In genomic region chr7:144740643-144741042, GRCm38 (mm10) we compare ENCODE assay signal across 18 mouse cellular contexts. TPM values are rescaled to one million over a fixed set of nuclear protein-coding genes. Genes with fewer than 3 reads are reported as not detected.
A peak's percentile ranks its signal among the peaks of the same experiment; 100 is the strongest.
DNase-seq lines count a peak whose midpoint lies in the region; ATAC-seq lines count a peak whose summit lies in the region.
"Had no signal": no experiment of that assay in that cellular context is flagged by ENCODE, and none has a peak within 500 bp of the region (broad histone marks: within the 10 kb centered on the region; RNA-seq: fewer than 3 reads in every experiment).

No protein-coding gene starts in this region.

- DNase-seq in forebrain, embryonic 10.5 days (ENCODE audit: extremely low spot score, low spot score), result no peak
- no peak for DNase-seq in forebrain, embryonic 11.5 days (ENCODE audit: low spot score)
- no peak for DNase-seq in lung, postnatal 14 days
- peak; percentile 10 for DNase-seq in forebrain, embryonic 14.5 days (ENCODE audit: low spot score)
- no peak for DNase-seq in right cerebral cortex, postnatal 36 days (ENCODE audit: low spot score in 2 of 2)
- DNase-seq: adrenal gland, adult 2 months; cerebellum, adult 2 months; gastrocnemius, adult 2 months; heart, adult 2 months; kidney, adult 11 months; kidney, postnatal 10 days; spleen, adult 18-20 months had no signal

- no peaks in the 10 kb centered on the region for H3K9me3 ChIP-seq in forebrain, embryonic 10.5 days
- no peaks in the 10 kb centered on the region for H3K9me3 ChIP-seq in forebrain, embryonic 11.5 days (ENCODE audit: control insufficient read depth, low read length)
- H3K9me3 ChIP-seq in lung, embryonic 15.5 days, result no peaks in the 10 kb centered on the region
- H3K9me3 ChIP-seq in forebrain, embryonic 14.5 days (replicated peaks; ENCODE audit: control insufficient read depth, low read length), result no peaks in the 10 kb centered on the region
- H3K9me3 ChIP-seq in stomach, embryonic 15.5 days, result no peaks in the 10 kb centered on the region
- H3K9me3 ChIP-seq: hindbrain, embryonic 12.5 days had no signal

- WGBS in forebrain, embryonic 10.5 days, result 74% methylated on average over 7 of the region's 7 CpGs
- WGBS in forebrain, embryonic 11.5 days, result 65% methylated on average over 7 of the region's 7 CpGs
- WGBS in lung, embryonic 15.5 days, result 20% methylated on average over 7 of the region's 7 CpGs
- WGBS in forebrain, embryonic 14.5 days, result 72% methylated on average over 7 of the region's 7 CpGs
- 20% methylated on average over 7 of the region's 7 CpGs for WGBS in stomach, embryonic 15.5 days

- no peak overlapping the region for H3K4me2 ChIP-seq in forebrain, embryonic 11.5 days (ENCODE audit: low read depth, low read length, severe bottlenecking)
- no peak overlapping the region for H3K4me2 ChIP-seq in lung, embryonic 15.5 days
- no peak overlapping the region for H3K4me2 ChIP-seq in forebrain, embryonic 14.5 days (ENCODE audit: low read length)
- no peak overlapping the region for H3K4me2 ChIP-seq in stomach, embryonic 15.5 days
- H3K4me2 ChIP-seq: hindbrain, embryonic 12.5 days had no signal

- H3K4me1 ChIP-seq in forebrain, embryonic 10.5 days, result peaks cover 58% of the 10 kb centered on the region
- peaks cover 6% of the 10 kb centered on the region; the same call in 1 of the 2 replicates for H3K4me1 ChIP-seq in forebrain, embryonic 11.5 days (replicated peaks; ENCODE audit: control insufficient read depth, insufficient read depth, low read length)
- peaks cover 51% of the 10 kb centered on the region for H3K4me1 ChIP-seq in lung, embryonic 15.5 days
- H3K4me1 ChIP-seq in forebrain, embryonic 14.5 days (ENCODE audit: control insufficient read depth, insufficient read depth, low read length), result peaks cover 9% of the 10 kb centered on the region
- H3K4me1 ChIP-seq in stomach, embryonic 15.5 days, result peaks cover 41% of the 10 kb centered on the region

- H3K27ac ChIP-seq in forebrain, embryonic 10.5 days, result peak overlapping the region; percentile 3
- H3K27ac ChIP-seq in forebrain, embryonic 11.5 days (ENCODE audit: low read depth, low read length), result no peak overlapping the region
- peak overlapping the region; percentile 67 for H3K27ac ChIP-seq in lung, embryonic 15.5 days
- no peak overlapping the region for H3K27ac ChIP-seq in forebrain, embryonic 14.5 days (ENCODE audit: low read depth, low read length)
- H3K27ac ChIP-seq in stomach, embryonic 15.5 days, result peak overlapping the region; percentile 84
- H3K27ac ChIP-seq: gastrocnemius, adult 2 months; heart, adult 2 months; hindbrain, embryonic 12.5 days; left cerebral cortex, adult 2 months had no signal

- ATAC-seq in forebrain, embryonic 11.5 days (replicated peaks; ENCODE audit: low FRiP score), result no peak
- ATAC-seq in lung, embryonic 15.5 days (ENCODE audit: borderline replicate concordance, extremely low read depth, low FRiP score, low TSS enrichment), result no peak
- peak; percentile 34; the same call in 1 of the 2 replicates for ATAC-seq in forebrain, embryonic 14.5 days
- ATAC-seq in stomach, embryonic 15.5 days (ENCODE audit: insufficient read depth, low FRiP score, low read depth), result no peak
- no peak for ATAC-seq in monocyte, adult 5-6 weeks (replicated peaks; ENCODE audit: insufficient number of reproducible peaks, low FRiP score, low TSS enrichment, poor library complexity, severe bottlenecking)

- H3K9ac ChIP-seq in forebrain, embryonic 11.5 days (ENCODE audit: low read length), result no peak overlapping the region
- H3K9ac ChIP-seq in lung, embryonic 15.5 days, result no peak overlapping the region
- H3K9ac ChIP-seq in forebrain, embryonic 14.5 days (ENCODE audit: low read length), result no peak overlapping the region
- H3K9ac ChIP-seq in stomach, embryonic 15.5 days, result no peak overlapping the region
- H3K9ac ChIP-seq: hindbrain, embryonic 12.5 days had no signal

- no peak overlapping the region for H3K4me3 ChIP-seq in forebrain, embryonic 10.5 days
- H3K4me3 ChIP-seq in forebrain, embryonic 11.5 days (ENCODE audit: low read depth, low read length), result no peak overlapping the region
- H3K4me3 ChIP-seq in lung, embryonic 15.5 days, result no peak overlapping the region
- no peak overlapping the region for H3K4me3 ChIP-seq in forebrain, embryonic 14.5 days (ENCODE audit: low read depth, low read length)
- no peak overlapping the region for H3K4me3 ChIP-seq in stomach, embryonic 15.5 days (replicated peaks)
- H3K4me3 ChIP-seq: gastrocnemius, adult 2 months; heart, adult 2 months; hindbrain, embryonic 12.5 days; left cerebral cortex, adult 2 months had no signal

- H3K27me3 ChIP-seq in forebrain, embryonic 10.5 days (ENCODE audit: poor library complexity, severe bottlenecking), result peaks cover 66% of the 10 kb centered on the region
- H3K27me3 ChIP-seq in forebrain, embryonic 11.5 days (ENCODE audit: control insufficient read depth, insufficient read depth, low read length), result peaks cover 2% of the 10 kb centered on the region; the same call in 1 of the 2 replicates
- H3K27me3 ChIP-seq in lung, embryonic 15.5 days, result peaks cover 4% of the 10 kb centered on the region; the same call in 1 of the 2 replicates
- H3K27me3 ChIP-seq in forebrain, embryonic 14.5 days (replicated peaks; ENCODE audit: control insufficient read depth, insufficient read depth, low read length), result peaks cover 4% of the 10 kb centered on the region; the same call in 1 of the 2 replicates
- H3K27me3 ChIP-seq in stomach, embryonic 15.5 days (replicated peaks), result no peaks in the 10 kb centered on the region

- H3K36me3 ChIP-seq in forebrain, embryonic 10.5 days (replicated peaks), result no peaks in the 10 kb centered on the region
- H3K36me3 ChIP-seq in forebrain, embryonic 11.5 days (ENCODE audit: control insufficient read depth, insufficient read depth, low read length), result no peaks in the 10 kb centered on the region
- H3K36me3 ChIP-seq in lung, embryonic 15.5 days, result no peaks in the 10 kb centered on the region
- no peaks in the 10 kb centered on the region for H3K36me3 ChIP-seq in forebrain, embryonic 14.5 days (ENCODE audit: control insufficient read depth, insufficient read depth, low read length)
- no peaks in the 10 kb centered on the region for H3K36me3 ChIP-seq in stomach, embryonic 15.5 days
- H3K36me3 ChIP-seq: hindbrain, embryonic 12.5 days had no signal

RNA-seq across cellular contexts. Expression of gene Ano1, which starts 11.1 kb away (rescaled TPM):
- 17.9 and 22.3 TPM in 2 replicates for polyA plus RNA-seq in forebrain, embryonic 10.5 days (2016; fragmentation: Nextera tagmentation; extraction: Ambion mirVana)
- 22.9 and 25.6 TPM in 2 replicates for polyA plus RNA-seq in forebrain, embryonic 11.5 days (2014; fragmentation: Nextera tagmentation; extraction: Ambion mirVana)
- polyA plus RNA-seq in lung, embryonic 15.5 days (2015; fragmentation: Nextera tagmentation; extraction: Ambion mirVana), result 76.2 and 90.2 TPM in 2 replicates
- 6.0 and 7.8 TPM in 2 replicates for polyA plus RNA-seq in forebrain, embryonic 14.5 days (2014; fragmentation: Nextera tagmentation; extraction: Ambion mirVana)
- polyA plus RNA-seq in stomach, embryonic 15.5 days (2015; fragmentation: Nextera tagmentation; extraction: Ambion mirVana), result 47.6 and 48.8 TPM in 2 replicates
- 0.38 TPM in 1 of 3 replicates, not detected in the others for total RNA-seq in monocyte, adult 5-6 weeks (2017)
- total RNA-seq: megakaryocyte progenitor cell, adult 5-6 weeks had no signal

Comparison
In these comparisons a context has a peak if more than half of its experiments do, and no peak if none do; other contexts are left out.
1. H3K27ac ChIP-seq: peak in forebrain, embryonic 10.5 days (single experiment), lung, embryonic 15.5 days (single experiment) and stomach, embryonic 15.5 days (single experiment); none in forebrain, embryonic 11.5 days (single experiment) and forebrain, embryonic 14.5 days (single experiment).